Mouse (Mus musculus): ENCODE measurements at regions not wholly inside any gene's neighbourhood (a gene's known extent, or its start where the extent isn't known, plus 50 kb on each side); places are given as distances from the start of the nearest gene placed in this dataset.
A peak's percentile ranks its signal among the peaks of the same experiment; 100 is the strongest.
"Not testable (repeated sequence)": the region's sequence is repeated elsewhere in the genome, so short reads cannot be mapped to it uniquely, and the experiment has no call there.

GRCm38 (mm10) chr1:112486046-112486445, 621.3 kb upstream of the Dsel start:
- not testable (repeated sequence) for DNase-seq

- no peak for DNase-seq
These were observed 591.3 kb upstream of the Dsel start for GRCm38 (mm10) chr1:112456047-112456446.

DNA sequence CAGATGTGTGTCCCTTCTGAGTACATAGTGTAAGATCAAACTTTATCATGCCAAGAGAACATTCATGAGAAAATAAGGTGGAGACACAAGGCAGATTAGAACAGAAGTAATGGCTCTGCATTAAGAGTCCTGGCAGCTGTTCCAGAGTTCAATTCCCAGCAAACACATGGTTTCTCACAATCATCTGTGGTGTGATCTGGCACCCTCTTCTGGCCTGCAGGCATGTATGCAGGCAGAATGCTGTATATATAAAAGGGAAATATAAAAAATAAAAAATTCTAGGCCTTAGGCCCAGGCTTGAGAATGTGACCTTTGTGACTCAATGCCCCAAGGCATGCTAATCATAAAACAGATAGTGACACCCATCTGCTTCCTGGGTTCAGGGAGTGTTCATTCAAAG, 587.7 kb upstream of the Dsel start:
- DNase-seq = no peak

DNA sequence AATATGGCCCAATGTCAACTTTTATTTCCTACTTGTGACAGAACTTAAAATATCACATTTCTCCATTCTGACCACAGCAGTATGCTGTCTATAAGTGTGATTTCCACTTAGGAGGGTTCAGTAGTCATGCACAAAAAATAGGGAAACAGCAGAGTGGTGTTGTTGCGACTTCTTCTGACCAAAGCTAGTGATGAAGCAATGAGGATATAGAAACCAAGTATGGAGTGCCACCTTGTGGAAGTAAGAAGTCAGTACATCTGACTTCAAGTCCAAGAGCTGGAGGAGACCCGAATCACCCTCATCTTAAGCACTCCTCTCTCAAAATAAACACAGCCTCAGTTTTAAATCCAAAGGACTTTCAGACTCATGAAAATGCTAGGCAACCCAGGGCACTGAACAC, 586.9 kb upstream of the Dsel start:
- DNase-seq = no peak

- DNase-seq = no peak
These were observed 574.4 kb upstream of the Dsel start for GRCm38 (mm10) chr1:112439109-112439508.

- no peak for DNase-seq
These were observed 551.8 kb upstream of the Dsel start for GRCm38 (mm10) chr1:112416350-112417083.

GRCm38 (mm10) chr1:112388807-112389206, 524.1 kb upstream of the Dsel start:
- peak; percentile 1 to 3 for DNase-seq

DNA sequence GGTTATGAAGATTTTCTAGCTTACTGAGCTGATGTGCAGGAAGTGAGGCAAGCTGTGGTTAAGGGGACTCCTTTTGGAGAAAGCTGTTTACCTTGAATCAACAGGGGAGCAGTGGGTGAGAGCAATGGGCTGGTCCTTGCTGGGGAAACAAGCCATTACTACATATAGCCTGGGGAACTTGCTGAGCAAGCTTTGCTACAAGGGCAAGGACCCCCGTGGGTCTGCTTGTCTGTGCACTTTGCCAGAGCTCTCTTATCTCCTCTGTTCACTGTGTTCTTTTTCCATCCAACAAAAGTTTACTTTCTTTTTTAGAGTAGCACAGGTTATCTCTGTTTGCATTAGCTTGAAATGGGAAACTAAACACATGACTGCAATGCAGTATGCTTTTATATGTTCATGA, 519.3 kb upstream of the Dsel start:
- no peak for DNase-seq

DNA sequence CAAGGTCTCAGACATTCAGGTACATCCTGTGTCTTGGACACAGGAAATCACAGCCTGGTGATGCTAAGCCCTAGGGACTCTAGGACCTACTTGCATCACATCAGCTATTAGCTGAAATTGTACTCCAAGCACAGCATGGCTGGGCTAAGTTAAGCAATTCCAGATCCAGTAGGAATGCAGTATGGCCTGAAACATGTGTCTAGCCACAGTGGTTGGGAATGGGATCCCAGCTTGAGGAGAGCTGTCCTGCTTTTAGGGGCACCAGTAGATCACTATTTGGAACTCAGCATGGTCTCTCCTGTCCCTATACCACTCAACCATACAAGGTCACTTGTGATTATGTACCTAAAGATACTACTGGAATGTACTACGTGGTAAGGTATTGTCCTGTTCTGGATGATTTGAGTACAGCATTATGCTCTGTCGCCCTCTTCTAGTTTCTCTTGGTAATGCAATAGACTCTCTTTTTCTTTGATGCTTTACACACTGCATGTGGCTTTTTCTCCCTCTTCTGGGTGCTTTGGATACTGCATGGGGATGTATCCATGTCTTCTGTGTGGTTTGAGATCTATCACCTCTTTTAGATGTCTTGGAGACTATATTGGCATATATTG, 515.0 kb upstream of the Dsel start:
- no peak for DNase-seq

DNA sequence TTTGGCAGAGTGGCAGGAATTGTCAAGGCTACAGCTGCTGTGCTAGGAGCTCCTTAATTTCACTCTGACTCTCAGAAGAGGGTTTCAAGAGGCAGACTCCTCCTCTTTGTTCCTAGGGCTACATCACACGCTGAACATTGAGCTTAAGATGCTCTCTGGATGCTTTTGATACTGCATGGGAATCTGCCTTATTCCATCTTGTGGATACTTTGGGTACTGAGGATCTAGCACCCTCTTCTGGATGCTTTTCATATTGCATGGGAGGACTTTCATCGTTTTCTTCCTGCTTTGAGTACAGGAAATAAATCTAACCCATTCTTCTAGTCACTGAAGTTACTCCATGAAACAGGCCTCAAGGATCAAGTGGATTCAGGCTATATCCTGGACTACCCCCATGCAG, 513.9 kb upstream of the Dsel start:
- no peak for DNase-seq

DNA sequence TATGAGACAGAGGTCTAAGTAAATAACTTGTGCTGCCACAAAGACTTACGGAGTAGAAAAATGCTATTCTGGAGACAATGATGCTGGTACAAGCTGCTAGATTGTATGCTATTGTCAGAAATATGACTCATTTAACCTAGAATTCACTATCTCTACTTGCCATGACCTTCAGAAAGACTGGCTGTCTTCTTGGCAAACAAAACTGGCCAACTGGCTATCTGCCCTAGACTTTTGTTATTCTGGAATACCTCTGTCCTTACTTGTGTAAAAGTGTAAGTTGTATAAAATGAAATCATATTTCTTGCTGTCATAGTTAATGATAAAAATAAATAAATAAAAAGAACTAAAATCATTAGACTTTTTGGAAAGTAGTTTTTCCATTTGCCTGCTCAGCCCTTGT, 491.1 kb upstream of the Dsel start:
- no peak for DNase-seq
